Mouse (Mus musculus): Measurements from ENCODE around the gene Cnbd2. TPM values are rescaled to one million over a fixed set of nuclear protein-coding genes. Genes with fewer than 3 reads are reported as not detected.

Cnbd2 gene
- polyA plus RNA-seq, 1 experiment: 1.7 TPM

GRCm38 (mm10) chr2:156295601-156296063 lies 16.5 kb upstream of the Cnbd2 start:
- no peaks in the 10 kb centered on the region for H3K79me3 ChIP-seq (ENCODE audit: low read depth)
- TF ChIP-seq USF1 (IDR thresholded peaks at IDR 0.05; ENCODE audit: low read depth) (no peak), MAX (IDR thresholded peaks at IDR 0.05) (no peak), FOSL1 (IDR thresholded peaks at IDR 0.05; ENCODE audit: insufficient read depth, low read length, poor library complexity, severe bottlenecking) (no peak), CTCF (IDR thresholded peaks at IDR 0.05; ENCODE audit: control insufficient read depth, insufficient read depth, insufficient read length) (no peak), CEBPB (IDR thresholded peaks at IDR 0.05; ENCODE audit: low read depth) (no peak), MYOD1 (IDR thresholded peaks at IDR 0.05; ENCODE audit: control insufficient read depth, insufficient read length, low read depth) (no peak), MYOG (IDR thresholded peaks at IDR 0.05; ENCODE audit: control insufficient read depth, extremely low read depth, insufficient read length) (no peak)
- no peak overlapping the region for H3K4me3 ChIP-seq (ENCODE audit: insufficient read depth, poor library complexity, severe bottlenecking)
- H3K27me3 ChIP-seq (ENCODE audit: control insufficient read depth, insufficient read depth, insufficient read length): no peaks in the 10 kb centered on the region
- H3ac ChIP-seq (ENCODE audit: control insufficient read depth, insufficient read length, low read depth): no peak overlapping the region
- H3K36me3 ChIP-seq (ENCODE audit: control insufficient read depth, insufficient read depth): peaks cover 79% of the 10 kb centered on the region
- no peaks in the 10 kb centered on the region for H3K79me2 ChIP-seq (ENCODE audit: control insufficient read depth, insufficient read depth)

GRCm38 (mm10) chr2:156296190-156296589 lies 15.9 kb upstream of the Cnbd2 start:
- no peaks in the 10 kb centered on the region for H3K27me3 ChIP-seq (ENCODE audit: control insufficient read depth, insufficient read depth, insufficient read length)
- peaks cover 79% of the 10 kb centered on the region for H3K36me3 ChIP-seq (ENCODE audit: control insufficient read depth, insufficient read depth)
- TF ChIP-seq FOSL1 (IDR thresholded peaks at IDR 0.05; ENCODE audit: insufficient read depth, low read length, poor library complexity, severe bottlenecking) (no peak), USF1 (IDR thresholded peaks at IDR 0.05; ENCODE audit: low read depth) (no peak), MYOG (IDR thresholded peaks at IDR 0.05; ENCODE audit: control insufficient read depth, extremely low read depth, insufficient read length) (no peak), MYOD1 (IDR thresholded peaks at IDR 0.05; ENCODE audit: control insufficient read depth, insufficient read length, low read depth) (no peak), MAX (IDR thresholded peaks at IDR 0.05) (no peak), CEBPB (IDR thresholded peaks at IDR 0.05; ENCODE audit: low read depth) (no peak), CTCF (IDR thresholded peaks at IDR 0.05; ENCODE audit: control insufficient read depth, insufficient read depth, insufficient read length) (no peak)
- no peaks in the 10 kb centered on the region for H3K79me3 ChIP-seq (ENCODE audit: low read depth)
- no peaks in the 10 kb centered on the region for H3K79me2 ChIP-seq (ENCODE audit: control insufficient read depth, insufficient read depth)
- no peak overlapping the region for H3K4me3 ChIP-seq (ENCODE audit: insufficient read depth, poor library complexity, severe bottlenecking)
- H3ac ChIP-seq (ENCODE audit: control insufficient read depth, insufficient read length, low read depth): no peak overlapping the region

GRCm38 (mm10) chr2:156297653-156298052 lies 14.4 kb upstream of the Cnbd2 start:
- Histone ChIP-seq H3K36me3 (ENCODE audit: control insufficient read depth, insufficient read depth) (peaks cover 72% of the 10 kb centered on the region), H3ac (ENCODE audit: control insufficient read depth, insufficient read length, low read depth) (no peak overlapping the region), H3K27me3 (ENCODE audit: control insufficient read depth, insufficient read depth, insufficient read length) (no peaks in the 10 kb centered on the region), H3K79me2 (ENCODE audit: control insufficient read depth, insufficient read depth) (no peaks in the 10 kb centered on the region), H3K79me3 (ENCODE audit: low read depth) (no peaks in the 10 kb centered on the region), H3K4me3 (ENCODE audit: insufficient read depth, poor library complexity, severe bottlenecking) (no peak overlapping the region)
- TF ChIP-seq CEBPB (IDR thresholded peaks at IDR 0.05; ENCODE audit: low read depth): no peak
- no peak for TF ChIP-seq CTCF (IDR thresholded peaks at IDR 0.05; ENCODE audit: control insufficient read depth, insufficient read depth, insufficient read length)
- no peak for TF ChIP-seq MYOG (IDR thresholded peaks at IDR 0.05; ENCODE audit: control insufficient read depth, extremely low read depth, insufficient read length)
- TF ChIP-seq FOSL1 (IDR thresholded peaks at IDR 0.05; ENCODE audit: insufficient read depth, low read length, poor library complexity, severe bottlenecking): no peak
- no peak for TF ChIP-seq MAX (IDR thresholded peaks at IDR 0.05)
- TF ChIP-seq USF1 (IDR thresholded peaks at IDR 0.05; ENCODE audit: low read depth): no peak
- TF ChIP-seq MYOD1 (IDR thresholded peaks at IDR 0.05; ENCODE audit: control insufficient read depth, insufficient read length, low read depth): no peak

GRCm38 (mm10) chr2:156298458-156298857 lies 13.6 kb upstream of the Cnbd2 start:
- TF ChIP-seq CEBPB (IDR thresholded peaks at IDR 0.05; ENCODE audit: low read depth) (no peak), MAX (IDR thresholded peaks at IDR 0.05) (no peak), CTCF (IDR thresholded peaks at IDR 0.05; ENCODE audit: control insufficient read depth, insufficient read depth, insufficient read length) (no peak), USF1 (IDR thresholded peaks at IDR 0.05; ENCODE audit: low read depth) (no peak), MYOD1 (IDR thresholded peaks at IDR 0.05; ENCODE audit: control insufficient read depth, insufficient read length, low read depth) (no peak), MYOG (IDR thresholded peaks at IDR 0.05; ENCODE audit: control insufficient read depth, extremely low read depth, insufficient read length) (no peak), FOSL1 (IDR thresholded peaks at IDR 0.05; ENCODE audit: insufficient read depth, low read length, poor library complexity, severe bottlenecking) (no peak)
- no peaks in the 10 kb centered on the region for H3K27me3 ChIP-seq (ENCODE audit: control insufficient read depth, insufficient read depth, insufficient read length)
- no peaks in the 10 kb centered on the region for H3K79me2 ChIP-seq (ENCODE audit: control insufficient read depth, insufficient read depth)
- H3K4me3 ChIP-seq (ENCODE audit: insufficient read depth, poor library complexity, severe bottlenecking): no peak overlapping the region
- H3ac ChIP-seq (ENCODE audit: control insufficient read depth, insufficient read length, low read depth): no peak overlapping the region
- no peaks in the 10 kb centered on the region for H3K79me3 ChIP-seq (ENCODE audit: low read depth)
- H3K36me3 ChIP-seq (ENCODE audit: control insufficient read depth, insufficient read depth): peaks cover 68% of the 10 kb centered on the region

GRCm38 (mm10) chr2:156302063-156302462 lies 10.0 kb upstream of the Cnbd2 start:
- no peaks in the 10 kb centered on the region for H3K27me3 ChIP-seq (ENCODE audit: control insufficient read depth, insufficient read depth, insufficient read length)
- H3K79me3 ChIP-seq (ENCODE audit: low read depth): no peaks in the 10 kb centered on the region
- no peak for TF ChIP-seq USF1 (IDR thresholded peaks at IDR 0.05; ENCODE audit: low read depth)
- no peak for TF ChIP-seq CTCF (IDR thresholded peaks at IDR 0.05; ENCODE audit: control insufficient read depth, insufficient read depth, insufficient read length)
- no peak for TF ChIP-seq MYOD1 (IDR thresholded peaks at IDR 0.05; ENCODE audit: control insufficient read depth, insufficient read length, low read depth)
- no peak for TF ChIP-seq FOSL1 (IDR thresholded peaks at IDR 0.05; ENCODE audit: insufficient read depth, low read length, poor library complexity, severe bottlenecking)
- TF ChIP-seq CEBPB (IDR thresholded peaks at IDR 0.05; ENCODE audit: low read depth): no peak
- TF ChIP-seq MYOG (IDR thresholded peaks at IDR 0.05; ENCODE audit: control insufficient read depth, extremely low read depth, insufficient read length): no peak
- TF ChIP-seq MAX (IDR thresholded peaks at IDR 0.05): no peak
- H3K36me3 ChIP-seq (ENCODE audit: control insufficient read depth, insufficient read depth): peaks cover 73% of the 10 kb centered on the region
- no peak overlapping the region for H3ac ChIP-seq (ENCODE audit: control insufficient read depth, insufficient read length, low read depth)
- no peak overlapping the region for H3K4me3 ChIP-seq (ENCODE audit: insufficient read depth, poor library complexity, severe bottlenecking)
- no peaks in the 10 kb centered on the region for H3K79me2 ChIP-seq (ENCODE audit: control insufficient read depth, insufficient read depth)
